Mouse (Mus musculus) urinary bladder, postnatal 25 days (tissue): ENCODE measurements at regions not wholly inside any gene's neighbourhood (a gene's known extent, or its start where the extent isn't known, plus 50 kb on each side); places are given as distances from the start of the nearest gene placed in this dataset.
A peak's percentile ranks its signal among the peaks of the same experiment; 100 is the strongest.

Source experiments
- DNase-seq: peaks from one replicate; pipeline ENCODE4 v3.0.0; 2022; ENCODE audit warnings: low spot score

DNA sequence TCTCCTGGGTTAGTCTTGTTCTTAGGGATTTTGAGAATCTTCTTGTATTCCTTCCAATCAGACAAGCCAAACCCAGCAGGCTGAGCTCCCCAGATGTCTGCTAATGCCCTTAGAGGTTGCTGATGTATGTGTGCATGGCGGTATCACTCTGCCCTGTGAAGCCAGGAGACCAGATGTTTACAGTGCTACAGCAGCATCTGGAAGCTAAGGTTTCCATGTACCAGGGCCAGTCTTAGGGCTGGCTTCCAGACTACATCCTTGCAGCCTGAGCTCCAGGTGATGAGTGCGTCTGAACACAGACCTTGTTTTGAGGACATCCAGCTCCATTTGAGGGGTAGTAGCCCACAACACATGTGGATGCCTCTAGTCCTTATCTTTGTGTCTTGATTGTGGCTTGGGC lies 241.7 kb downstream of the Ttc32 start:
- no peak for DNase-seq

DNA sequence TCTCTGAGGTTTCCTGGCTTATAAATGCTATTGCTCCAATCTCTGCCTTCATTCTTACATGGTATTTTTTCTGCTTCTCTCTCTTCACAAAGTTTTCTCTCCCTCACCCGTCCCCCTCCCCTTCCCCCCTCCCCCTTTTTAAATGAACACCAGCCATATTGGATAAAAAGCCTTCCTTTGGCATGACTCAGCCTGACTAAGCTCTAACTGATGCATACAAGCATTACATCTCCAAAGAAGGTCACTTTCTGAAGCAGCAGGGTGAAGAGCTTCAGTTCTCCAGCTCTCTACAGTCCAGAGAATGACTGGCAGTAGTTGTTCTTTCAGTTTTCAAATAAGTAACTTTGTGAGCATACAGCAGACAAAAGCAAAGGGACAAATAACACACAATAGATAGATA lies 244.4 kb downstream of the Ttc32 start:
- no peak for DNase-seq

- no peak for DNase-seq
Observed at GRCm38 (mm10) chr12:9275697-9276096, 245.9 kb downstream of the Ttc32 start.

GRCm38 (mm10) chr12:9278735-9279134 lies 248.9 kb downstream of the Ttc32 start:
- DNase-seq = no peak

DNA sequence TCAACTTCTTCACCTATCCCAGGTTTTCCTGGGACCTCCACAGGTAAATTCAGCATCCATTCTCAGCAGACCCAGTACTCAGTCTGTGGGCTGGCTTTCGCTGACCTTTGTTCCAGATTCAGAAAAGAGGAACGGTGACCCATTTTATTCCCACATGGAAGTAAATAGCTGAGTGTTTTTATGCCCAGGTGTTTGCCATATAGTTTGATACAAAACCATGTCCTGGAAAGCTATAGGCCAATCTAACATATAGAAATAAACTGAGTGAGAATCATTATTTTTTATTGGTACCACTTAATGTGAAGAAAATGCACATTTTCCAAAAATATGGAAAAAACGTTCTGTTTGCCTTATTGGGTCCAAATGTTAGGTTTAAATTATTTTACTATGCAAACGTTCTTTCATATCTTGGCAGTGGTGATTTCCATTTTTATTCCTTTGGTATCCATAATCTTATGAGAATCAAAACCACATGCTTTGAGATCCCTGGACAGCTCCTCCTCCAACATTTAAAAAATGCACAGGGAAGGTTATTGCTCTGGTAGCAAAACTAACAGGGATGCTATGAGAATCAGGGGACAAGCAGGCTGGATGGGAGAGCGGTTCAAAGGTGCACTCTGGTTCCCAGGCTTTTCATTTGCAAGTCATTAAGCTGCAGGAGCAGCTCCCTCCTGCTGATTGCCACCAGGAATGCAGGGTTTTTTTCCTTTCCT lies 250.3 kb downstream of the Ttc32 start:
- DNase-seq = no peak

GRCm38 (mm10) chr12:9287271-9287670 lies 257.5 kb downstream of the Ttc32 start:
- no peak for DNase-seq

DNA sequence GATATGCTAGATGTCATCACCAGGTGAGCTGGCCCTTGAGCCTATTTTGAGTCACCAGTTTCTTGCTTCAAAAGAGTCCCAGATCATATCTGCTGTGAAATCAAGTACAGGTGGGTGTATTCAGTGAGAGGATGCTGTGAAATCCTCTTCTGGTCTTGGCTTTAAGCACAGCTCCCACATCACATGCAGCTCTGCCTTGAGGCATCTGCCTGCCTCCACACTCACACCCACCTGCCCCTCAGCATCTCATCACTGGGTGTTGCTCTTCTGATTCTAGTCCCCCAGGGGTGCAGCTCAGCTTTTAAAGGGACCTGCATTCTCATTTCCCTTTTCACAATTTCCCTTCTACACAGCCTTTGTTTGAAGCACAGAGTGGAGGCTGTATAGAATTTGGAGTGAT lies 262.9 kb downstream of the Ttc32 start:
- DNase-seq = no peak

- DNase-seq = no peak
Observed at GRCm38 (mm10) chr12:9295211-9295610, 265.4 kb downstream of the Ttc32 start.

GRCm38 (mm10) chr12:9298848-9299655 lies 269.3 kb downstream of the Ttc32 start:
- no peak for DNase-seq

DNA sequence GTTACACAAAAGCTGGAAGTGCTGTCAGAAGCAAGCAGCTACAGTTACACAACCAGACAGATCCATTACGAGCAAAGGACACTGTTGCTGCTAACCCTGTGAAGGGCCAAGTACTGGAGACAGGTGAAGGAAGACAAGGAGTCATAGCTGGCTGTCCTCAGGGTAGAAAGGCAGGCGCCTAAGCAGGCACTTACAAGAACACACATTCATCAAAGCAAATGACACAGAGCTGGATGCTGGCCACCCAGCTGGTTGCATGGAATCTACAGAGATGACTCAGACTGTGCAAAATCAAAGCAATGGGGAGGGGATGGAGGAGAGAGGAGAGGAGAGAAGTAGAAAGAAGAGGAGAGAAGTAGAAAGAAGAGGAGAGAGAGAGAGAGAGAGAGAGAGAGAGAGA lies 265.8 kb upstream of the Osr1 start:
- peak; percentile 33 for DNase-seq

DNA sequence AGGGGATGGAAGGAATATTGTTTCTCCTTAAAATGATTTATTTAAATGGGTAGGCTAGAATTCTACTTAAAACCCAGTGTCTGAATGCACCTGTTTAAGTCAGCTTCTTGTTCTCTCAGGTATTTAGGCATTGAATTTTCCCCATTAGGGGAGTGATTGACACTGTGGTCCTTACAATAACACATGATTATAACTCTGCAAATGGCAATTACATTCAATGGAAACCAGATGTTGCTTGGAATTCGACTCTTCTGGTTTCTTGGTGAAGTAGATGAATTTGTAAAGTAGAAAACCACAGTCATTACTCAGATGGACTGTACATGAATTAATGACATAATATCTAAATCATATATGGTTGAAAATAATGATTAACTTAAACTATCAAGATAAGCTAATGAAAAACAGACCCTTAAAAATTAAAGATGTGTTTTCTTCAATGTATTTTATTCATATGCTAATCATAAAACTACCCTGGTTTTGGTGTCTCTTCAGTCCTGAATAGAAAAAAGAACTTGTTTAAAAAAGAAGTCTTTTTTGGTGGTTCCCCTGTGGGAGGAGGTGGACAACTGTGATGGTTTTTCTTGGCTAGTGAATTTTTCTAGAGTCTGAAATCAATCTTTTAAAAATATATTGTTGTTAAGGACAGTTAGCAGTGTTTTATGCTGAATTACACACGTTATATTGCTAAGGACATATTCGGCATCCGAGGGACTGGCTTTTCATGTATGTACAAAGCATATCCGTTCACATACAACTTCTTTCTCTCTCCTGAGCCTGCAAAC lies 231.8 kb upstream of the Osr1 start:
- DNase-seq = no peak

DNA sequence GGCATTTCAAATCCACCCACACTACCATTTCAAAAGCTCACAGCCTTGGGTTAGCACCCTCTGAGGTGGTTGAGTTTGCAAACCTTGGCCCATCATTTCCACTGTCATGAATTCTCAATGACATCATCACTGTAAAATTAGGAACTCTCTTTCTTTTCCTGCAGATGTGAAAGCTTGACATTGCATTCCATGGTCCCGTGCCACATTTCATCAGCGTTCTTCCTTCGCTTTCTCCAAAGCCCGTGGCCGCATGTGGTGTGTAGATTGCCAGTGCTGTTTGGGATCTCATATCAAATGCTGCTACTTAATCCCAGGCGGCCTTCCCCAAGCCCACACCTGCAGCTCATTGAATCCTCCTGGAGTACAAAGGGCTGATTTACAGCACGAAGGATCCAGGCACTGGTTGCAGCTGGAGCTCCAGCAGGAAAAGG lies 231.1 kb upstream of the Osr1 start:
- DNase-seq = no peak

GRCm38 (mm10) chr12:9340769-9341168 lies 229.1 kb upstream of the Osr1 start:
- DNase-seq = no peak

DNA sequence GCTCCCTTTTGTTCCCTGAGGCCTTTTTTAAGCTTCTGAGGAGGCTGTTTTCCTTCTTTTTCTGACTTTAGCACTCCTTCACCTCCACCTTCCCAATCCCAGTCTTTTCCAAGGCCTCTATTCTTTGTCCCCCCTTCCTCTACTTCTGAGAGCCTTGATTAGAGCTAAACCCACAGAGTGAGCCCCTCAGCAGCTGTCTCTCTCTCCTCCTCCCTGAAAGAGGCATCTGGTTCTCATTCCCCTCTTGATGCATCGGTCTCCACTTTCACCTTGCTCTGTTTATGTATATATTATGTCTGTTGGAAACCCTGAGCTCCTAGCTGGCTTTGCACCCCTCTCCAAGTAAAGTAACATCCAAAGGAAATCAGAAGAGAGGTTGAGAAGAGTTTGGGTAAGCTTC lies 224.6 kb upstream of the Osr1 start:
- DNase-seq = no peak

GRCm38 (mm10) chr12:9355512-9355911 lies 214.4 kb upstream of the Osr1 start:
- no peak for DNase-seq

GRCm38 (mm10) chr12:9357856-9358255 lies 212.1 kb upstream of the Osr1 start:
- no peak for DNase-seq

GRCm38 (mm10) chr12:9358872-9359271 lies 211.0 kb upstream of the Osr1 start:
- no peak for DNase-seq

GRCm38 (mm10) chr12:9365931-9366330 lies 204.0 kb upstream of the Osr1 start:
- DNase-seq = no peak

DNA sequence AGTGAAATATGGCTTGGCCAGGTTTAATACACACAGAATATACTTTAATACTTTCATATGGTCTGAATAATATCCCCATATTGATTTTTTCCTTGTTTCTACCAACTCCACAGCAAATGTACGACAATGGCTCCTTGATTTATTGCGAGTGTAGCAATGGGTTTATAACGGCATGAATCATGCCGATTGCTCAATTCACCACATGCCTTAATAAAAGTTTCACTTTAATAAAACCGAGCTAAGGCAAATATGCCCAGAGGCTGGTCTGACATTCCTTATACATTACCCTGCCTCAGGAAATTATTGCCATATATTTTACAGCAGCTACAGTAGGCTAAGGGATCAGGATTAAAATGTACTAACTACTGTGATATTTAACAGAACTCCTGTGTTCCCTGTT lies 201.2 kb upstream of the Osr1 start:
- no peak for DNase-seq

DNA sequence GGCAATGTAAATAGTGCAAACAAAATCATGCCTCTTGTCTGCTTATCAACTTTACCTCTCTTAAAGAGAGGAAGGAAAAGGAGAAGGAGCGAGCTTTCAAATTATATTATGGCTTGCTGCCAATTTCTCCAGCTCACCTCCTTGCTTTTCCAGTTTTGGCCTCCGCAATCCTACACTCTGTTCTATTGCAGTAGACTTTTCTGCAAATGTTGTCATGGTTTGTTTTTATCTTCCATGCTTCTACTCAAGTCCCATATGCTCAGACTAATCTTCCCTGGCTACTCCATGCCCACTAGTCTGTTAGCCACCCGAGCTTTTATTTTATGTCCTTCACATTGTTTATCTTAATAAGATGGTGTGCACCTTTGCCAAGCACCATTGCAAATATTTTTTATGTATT lies 168.0 kb upstream of the Osr1 start:
- DNase-seq = no peak

- DNase-seq = no peak
Observed at GRCm38 (mm10) chr12:9404981-9405380, 164.9 kb upstream of the Osr1 start.

- DNase-seq = no peak
Observed at GRCm38 (mm10) chr12:9419311-9419710, 150.6 kb upstream of the Osr1 start.

- no peak for DNase-seq
Observed at GRCm38 (mm10) chr12:9430656-9431055, 139.3 kb upstream of the Osr1 start.
